7 mouse cellular contexts compared by ENCODE assay signal in genomic region chr2:131127161-131127730, GRCm38 (mm10). TPM values are rescaled to one million over a fixed set of nuclear protein-coding genes. Genes with fewer than 3 reads are reported as not detected.
DNase-seq lines count a peak whose midpoint lies in the region; ATAC-seq lines count a peak whose summit lies in the region.

Gene Hspa12b (plus strand): TSS chr2:131127280.

- H3K9me3 ChIP-seq in embryonic facial prominence, embryonic 12.5 days = no peaks in the 10 kb centered on the region
- H3K9me3 ChIP-seq in heart, embryonic 11.5 days (replicated peaks; ENCODE audit: control insufficient read depth, low read length) = no peaks in the 10 kb centered on the region
- no peaks in the 10 kb centered on the region for H3K9me3 ChIP-seq in kidney, embryonic 14.5 days (ENCODE audit: control insufficient read depth, low read length)

- peak within 1 kb of the TSS; percentile 58 for H3K4me2 ChIP-seq in embryonic facial prominence, embryonic 12.5 days (replicated peaks)
- H3K4me2 ChIP-seq in heart, embryonic 11.5 days = peak within 1 kb of the TSS; percentile 90
- H3K4me2 ChIP-seq in kidney, embryonic 14.5 days (replicated peaks; ENCODE audit: low read depth, low read length) = peak within 1 kb of the TSS; percentile 74

- H3K4me1 ChIP-seq in embryonic facial prominence, embryonic 12.5 days = peaks cover 38% of the 10 kb centered on the region
- peaks cover 34% of the 10 kb centered on the region for H3K4me1 ChIP-seq in heart, embryonic 11.5 days (ENCODE audit: control insufficient read depth, insufficient read depth, low read length)
- H3K4me1 ChIP-seq in kidney, embryonic 14.5 days (ENCODE audit: control insufficient read depth, insufficient read depth, low read length) = peaks cover 31% of the 10 kb centered on the region

- peaks cover 5% of the 10 kb centered on the region; the same call in 1 of the 2 replicates for H3K36me3 ChIP-seq in embryonic facial prominence, embryonic 12.5 days
- no peaks in the 10 kb centered on the region for H3K36me3 ChIP-seq in heart, embryonic 11.5 days (ENCODE audit: control insufficient read depth, insufficient read depth, low read length)
- no peaks in the 10 kb centered on the region; the same call in 1 of the 2 replicates for H3K36me3 ChIP-seq in kidney, embryonic 14.5 days (ENCODE audit: control insufficient read depth, insufficient read depth, low read length)

- H3K27ac ChIP-seq in embryonic facial prominence, embryonic 12.5 days = peak within 1 kb of the TSS; percentile 86
- H3K27ac ChIP-seq in heart, embryonic 11.5 days (ENCODE audit: low read depth, low read length) = peak within 1 kb of the TSS; percentile 78
- peak within 1 kb of the TSS; percentile 80; the same call in 1 of the 2 replicates for H3K27ac ChIP-seq in kidney, embryonic 14.5 days (ENCODE audit: low read depth, low read length)

- ATAC-seq in embryonic facial prominence, embryonic 12.5 days (ENCODE audit: insufficient number of reproducible peaks, insufficient read depth, low FRiP score, low TSS enrichment) = peak; percentile 95
- peak; percentile 92 for ATAC-seq in heart, embryonic 11.5 days (replicated peaks; ENCODE audit: insufficient number of reproducible peaks, low FRiP score, low TSS enrichment)
- ATAC-seq in kidney, embryonic 14.5 days (ENCODE audit: low FRiP score, low TSS enrichment) = peak; percentile 94

- no peaks in the 10 kb centered on the region for H3K27me3 ChIP-seq in embryonic facial prominence, embryonic 12.5 days
- peaks cover 3% of the 10 kb centered on the region; the same call in 1 of the 2 replicates for H3K27me3 ChIP-seq in heart, embryonic 11.5 days (ENCODE audit: control insufficient read depth, insufficient read depth, low read length)
- H3K27me3 ChIP-seq in kidney, embryonic 14.5 days (ENCODE audit: control insufficient read depth, insufficient read depth, low read length) = no peaks in the 10 kb centered on the region

- peak; percentile 65 for DNase-seq in adrenal gland, adult 2 months
- DNase-seq in lung, postnatal 10 days = peak; percentile 84
- DNase-seq in retina, postnatal 7 days (ENCODE audit: low read depth, low spot score) = peak; percentile 11
- DNase-seq in right cerebral cortex, postnatal 25 days = no peak

- peak within 1 kb of the TSS; percentile 90 for H3K9ac ChIP-seq in embryonic facial prominence, embryonic 12.5 days
- H3K9ac ChIP-seq in heart, embryonic 11.5 days (ENCODE audit: low read depth, low read length) = peak within 1 kb of the TSS; percentile 85
- H3K9ac ChIP-seq in kidney, embryonic 14.5 days (ENCODE audit: low read depth, low read length) = peak within 1 kb of the TSS; percentile 81

- peak within 1 kb of the TSS; percentile 65 for H3K4me3 ChIP-seq in embryonic facial prominence, embryonic 12.5 days
- H3K4me3 ChIP-seq in heart, embryonic 11.5 days (ENCODE audit: low read depth, low read length) = peak within 1 kb of the TSS; percentile 70
- H3K4me3 ChIP-seq in kidney, embryonic 14.5 days (ENCODE audit: low read length) = peak within 1 kb of the TSS; percentile 67

- WGBS in embryonic facial prominence, embryonic 12.5 days = 1% methylated on average over 28 of the region's 28 CpGs
- WGBS in heart, embryonic 11.5 days (ENCODE audit: insufficient replicate concordance) = 1% methylated on average over 28 of the region's 28 CpGs
- under 1% methylated on average over 28 of the region's 28 CpGs for WGBS in kidney, embryonic 14.5 days

RNA-seq across cellular contexts. Expression of gene Hspa12b, which starts in this region (rescaled TPM):
- 10 to 100 TPM in 1 of 2 experiments, 1 to 10 TPM in 1; 6.9 to 12.6 TPM for total RNA-seq in adrenal gland, adult 2 months (2021)
- 9.4 and 16.4 TPM in 2 replicates for polyA plus RNA-seq in adrenal gland, adult 2 months (2012; rRNA removed)
- 15.9 and 17.7 TPM in 2 replicates for polyA plus RNA-seq in embryonic facial prominence, embryonic 12.5 days (2016; fragmentation: Nextera tagmentation; extraction: Ambion mirVana)
- 5.6 and 6.3 TPM in 2 replicates for polyA plus RNA-seq in heart, embryonic 11.5 days (2014; fragmentation: Nextera tagmentation; extraction: Ambion mirVana)
- 8.6 and 10.0 TPM in 2 replicates for polyA plus RNA-seq in kidney, embryonic 14.5 days (2014; fragmentation: Nextera tagmentation; extraction: Ambion mirVana)
